Mouse (Mus musculus) heart, postnatal 4 days (tissue): ENCODE results near the gene Smad3. TPM values are rescaled to one million over a fixed set of nuclear protein-coding genes. Genes with fewer than 3 reads are reported as not detected.

Source experiments
- DNase-seq: peaks from one replicate; pipeline ENCODE4 v3.0.0; 2021
- total RNA-seq, 2 experiments: library from RNA; stranded (reverse); gene quantifications; 2 replicates each; pipeline ENCODE4 v1.2.3; 2021

Smad3 gene
- total RNA-seq, 2 experiments from 2014 or later: 20.7 to 20.9 TPM

DNA sequence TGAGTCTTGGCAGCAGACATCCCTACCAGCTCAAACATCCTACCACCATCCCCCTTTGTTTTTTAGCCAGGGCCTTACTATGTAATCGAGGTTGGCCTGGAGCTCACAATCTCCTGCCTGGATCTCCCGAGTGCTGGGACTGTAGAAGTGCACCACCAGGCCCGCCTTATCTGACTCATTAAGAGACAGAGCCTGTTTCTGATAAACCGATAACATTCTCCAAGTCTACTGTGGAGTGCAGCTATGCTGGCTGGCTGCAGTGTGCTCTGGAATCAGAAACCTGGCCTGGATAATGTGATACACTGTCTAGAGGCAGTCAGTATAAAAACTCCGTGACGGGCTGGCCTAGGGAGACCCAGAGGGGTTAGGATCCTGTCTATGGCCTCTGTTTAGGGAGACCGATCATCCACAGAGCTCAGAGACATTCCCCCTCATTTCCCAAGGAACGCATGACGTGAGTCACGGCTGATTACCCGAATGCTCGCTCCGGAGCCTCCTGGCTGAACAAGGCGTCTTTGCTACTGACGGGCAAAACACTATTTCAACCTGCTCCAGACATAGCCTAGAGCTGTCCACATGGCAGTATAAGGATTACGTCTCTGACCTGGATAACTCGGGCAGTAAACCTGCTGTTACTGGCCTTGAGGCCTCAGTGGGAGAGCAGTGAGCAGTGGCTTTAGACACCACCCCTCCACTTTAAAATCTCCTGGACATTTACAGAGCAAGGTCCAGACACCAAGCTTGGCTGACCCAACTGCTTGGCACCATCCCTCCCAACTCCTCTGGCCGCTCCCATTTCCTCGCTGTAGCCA, 11.8 kb downstream of the Smad3 start:
- no peak for DNase-seq

DNA sequence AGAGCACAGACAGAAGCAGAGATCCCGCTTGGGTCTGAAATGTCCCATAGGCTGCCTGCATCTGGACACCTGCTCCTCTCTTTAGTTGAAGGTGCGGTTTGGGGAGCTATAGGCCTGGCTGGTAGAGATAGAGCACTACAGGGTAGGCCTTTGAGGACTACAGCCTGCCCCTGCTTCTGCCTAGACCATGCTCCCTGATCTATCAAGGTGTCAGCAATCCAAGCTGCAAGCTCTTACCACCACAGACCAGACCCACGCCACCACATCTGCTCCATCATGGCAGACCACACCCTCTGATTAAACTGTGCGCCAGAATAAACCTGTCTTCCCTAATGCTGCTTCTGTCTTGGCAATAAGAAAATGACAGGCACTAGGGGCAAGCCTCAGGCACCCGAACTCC, 13.2 kb downstream of the Smad3 start:
- no peak for DNase-seq

DNA sequence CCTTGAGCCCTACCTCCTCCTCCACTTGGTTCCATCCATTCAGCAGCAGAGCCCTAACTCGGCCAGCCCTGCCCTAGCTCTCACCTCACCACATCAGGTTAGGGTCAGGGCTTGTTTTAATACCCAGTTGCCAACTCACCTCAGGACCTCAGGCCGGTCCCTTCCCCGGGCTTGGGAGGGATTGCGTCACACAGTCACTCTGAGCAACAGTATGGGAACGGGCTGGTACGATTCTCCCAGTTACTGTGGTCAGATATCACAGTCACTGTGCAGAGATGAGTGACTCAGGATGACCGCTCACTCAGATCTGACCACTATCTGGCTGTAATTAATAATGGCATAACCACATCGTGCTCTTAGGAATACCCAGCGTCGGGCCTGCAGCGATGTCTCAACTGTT, 14.0 kb downstream of the Smad3 start:
- DNase-seq: no peak

DNA sequence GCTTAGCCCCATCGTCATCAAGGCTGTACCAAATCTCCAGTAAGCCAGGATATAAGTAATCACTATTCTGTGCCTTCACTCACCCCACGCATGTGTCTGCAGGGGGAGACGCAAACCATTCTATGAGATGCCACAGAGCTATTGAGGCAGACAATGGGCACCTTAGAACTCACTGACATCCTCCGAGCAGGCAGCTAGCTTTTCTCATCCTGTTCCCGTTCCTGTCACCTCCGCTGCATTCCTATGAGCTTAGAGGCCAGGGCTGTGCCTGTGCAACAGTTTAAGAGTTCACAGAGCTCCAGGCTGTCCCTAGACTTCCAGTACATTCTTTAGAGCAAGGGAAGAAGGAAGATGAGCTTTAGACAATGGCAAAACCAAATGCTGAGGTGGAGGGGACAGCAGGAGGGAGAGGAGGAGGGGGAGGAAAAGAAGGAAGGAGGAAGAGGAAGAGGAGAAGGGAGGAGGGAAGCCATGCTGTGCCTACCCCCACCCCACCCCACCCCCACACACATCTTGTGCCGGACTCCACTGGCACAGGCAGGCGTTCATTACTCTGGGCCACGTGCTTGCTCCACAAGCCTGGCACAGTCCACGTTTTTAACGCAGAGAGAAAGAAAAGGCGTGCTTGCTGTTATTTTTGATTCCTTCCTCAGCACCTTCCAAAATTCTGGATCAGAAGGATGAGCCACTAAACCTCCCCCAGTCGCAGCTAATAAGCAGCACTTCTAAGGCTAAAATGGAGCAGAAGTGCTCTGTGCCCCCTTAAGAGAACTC, 14.7 kb downstream of the Smad3 start:
- no peak for DNase-seq

DNA sequence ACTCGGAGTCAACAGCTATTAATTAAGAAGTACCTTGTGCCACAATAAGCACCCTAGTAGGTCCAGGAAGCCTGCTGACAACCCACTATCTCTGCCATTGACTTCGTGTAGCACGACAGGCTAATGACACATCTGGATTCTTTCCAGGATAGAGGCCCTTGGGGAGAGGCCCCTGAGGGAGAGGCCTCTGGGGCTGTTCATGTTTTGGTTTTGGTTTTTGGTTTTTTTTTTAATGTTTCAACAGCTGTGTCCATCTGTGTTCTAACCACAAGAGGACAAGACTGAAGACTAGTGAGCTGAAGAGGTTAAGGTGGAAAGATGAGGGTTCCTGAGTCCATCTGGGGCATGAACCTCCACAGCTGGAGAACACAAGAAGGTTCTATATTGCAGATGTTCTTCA, 15.5 kb downstream of the Smad3 start:
- DNase-seq: peak; percentile 53

DNA sequence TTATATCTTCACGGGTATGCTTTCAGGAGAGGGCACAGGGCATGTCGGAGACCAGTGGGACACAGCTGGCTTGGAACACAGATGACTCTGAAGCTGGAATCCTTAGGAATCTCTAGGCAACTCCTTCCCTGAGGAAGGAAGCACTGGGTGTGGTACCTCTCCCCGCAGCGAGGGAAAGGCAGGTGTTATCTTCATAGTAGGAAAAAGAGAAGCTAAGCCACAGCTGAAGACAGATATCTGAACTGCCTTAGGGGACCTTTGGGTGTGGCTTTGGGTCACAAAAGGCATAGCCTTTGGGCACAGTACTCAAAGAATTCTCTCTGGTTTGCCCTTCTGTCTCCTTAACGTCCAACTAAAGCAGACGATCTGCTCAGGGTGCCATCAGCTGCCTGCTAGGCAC, 16.0 kb downstream of the Smad3 start:
- DNase-seq: no peak

DNA sequence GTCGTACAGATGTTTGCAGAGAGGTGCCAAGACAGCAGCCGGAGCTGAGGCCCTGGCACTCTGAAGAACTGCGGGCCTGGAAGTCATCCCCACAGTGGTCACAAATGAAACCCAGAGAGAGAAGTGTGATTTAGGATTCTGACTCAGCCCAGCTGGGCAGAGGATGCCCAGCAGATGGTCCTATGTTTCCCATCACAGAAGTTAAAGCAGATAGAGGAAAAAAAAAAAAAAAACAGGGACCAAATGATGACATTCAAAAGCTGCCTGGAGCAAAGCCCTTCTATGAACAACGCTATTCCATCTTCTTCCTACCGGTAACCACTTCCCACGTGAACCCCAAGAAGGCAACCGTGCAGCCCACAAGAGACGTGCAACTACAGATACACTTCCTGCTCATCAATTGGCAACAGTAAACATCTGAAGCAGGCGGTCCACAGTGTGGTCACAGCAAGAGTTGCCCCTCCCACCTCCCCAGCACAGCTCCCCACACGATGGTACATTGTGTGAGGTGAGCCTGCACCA, 17.4 kb downstream of the Smad3 start:
- no peak for DNase-seq

DNA sequence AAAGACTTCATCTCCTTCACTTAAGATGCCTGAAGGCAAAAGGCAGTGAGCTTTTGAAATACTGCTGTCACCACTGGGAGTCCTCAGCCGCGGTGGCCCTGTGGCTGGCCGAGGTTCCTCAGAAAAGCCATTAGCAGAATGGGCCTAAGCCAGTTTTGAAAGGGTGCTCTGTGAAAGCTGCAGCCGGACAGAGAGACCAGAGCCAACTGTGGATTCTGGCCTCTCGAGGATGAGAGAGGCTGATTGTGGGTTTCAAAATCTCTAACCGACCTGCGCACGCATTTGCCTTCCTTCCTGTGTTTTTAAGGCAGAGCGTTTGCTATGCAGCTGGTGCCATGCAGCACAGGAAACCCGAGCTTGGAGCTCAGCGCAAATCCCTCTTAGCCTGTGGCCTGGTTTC, 19.0 kb downstream of the Smad3 start:
- DNase-seq: no peak

DNA sequence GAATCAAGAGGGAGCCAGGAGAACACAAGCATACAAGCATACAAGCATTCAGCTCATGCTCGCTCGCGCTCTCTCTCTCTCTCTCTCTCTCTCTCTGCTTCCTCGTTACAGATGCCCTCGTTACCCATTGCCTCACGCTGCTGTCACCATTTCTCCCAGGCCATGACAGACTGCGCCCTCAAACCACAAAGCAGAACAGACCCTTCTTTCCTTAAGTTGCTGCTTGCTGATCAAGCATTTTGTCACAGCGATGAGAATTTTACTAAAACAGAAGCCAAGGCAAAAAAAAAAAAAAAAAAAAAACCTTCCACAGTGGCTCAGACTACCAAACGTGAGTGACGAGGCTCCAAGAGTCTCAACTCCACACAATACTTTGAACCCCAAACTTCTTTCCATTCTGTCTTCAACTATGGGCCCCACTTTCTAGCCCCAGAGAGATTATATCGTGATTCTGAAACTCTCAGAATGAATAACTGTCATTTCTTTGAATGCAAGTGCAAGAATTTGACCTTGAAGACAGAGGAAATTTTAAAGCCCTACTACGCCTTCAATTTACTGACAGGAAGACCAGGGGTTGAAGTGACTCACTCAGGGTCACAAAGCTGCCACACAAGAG, 19.6 kb downstream of the Smad3 start:
- DNase-seq: no peak

DNA sequence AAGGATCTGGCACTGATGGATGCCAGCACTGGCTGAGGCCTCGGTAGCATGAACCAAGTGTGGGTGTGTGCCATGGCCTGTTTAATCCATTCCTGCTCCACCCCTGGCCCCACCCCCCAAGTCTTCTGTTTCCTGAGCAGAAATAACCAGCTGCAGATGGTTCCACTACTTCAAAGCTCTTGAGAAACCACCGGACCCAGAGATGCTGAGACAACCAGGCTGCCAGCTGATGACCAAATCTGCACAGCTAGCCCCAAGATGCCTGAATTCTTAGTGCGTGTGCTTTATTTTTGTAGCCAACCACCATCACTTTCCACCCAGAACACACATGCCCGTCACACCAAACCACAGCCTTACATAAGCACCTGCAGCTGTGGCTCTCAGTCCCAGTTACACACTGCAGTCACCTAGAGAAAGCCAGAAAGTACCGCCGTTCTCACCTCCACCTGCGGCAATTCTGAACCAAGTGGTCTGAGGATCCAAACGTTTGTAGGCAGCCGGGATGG, 20.3 kb downstream of the Smad3 start:
- DNase-seq: no peak

DNA sequence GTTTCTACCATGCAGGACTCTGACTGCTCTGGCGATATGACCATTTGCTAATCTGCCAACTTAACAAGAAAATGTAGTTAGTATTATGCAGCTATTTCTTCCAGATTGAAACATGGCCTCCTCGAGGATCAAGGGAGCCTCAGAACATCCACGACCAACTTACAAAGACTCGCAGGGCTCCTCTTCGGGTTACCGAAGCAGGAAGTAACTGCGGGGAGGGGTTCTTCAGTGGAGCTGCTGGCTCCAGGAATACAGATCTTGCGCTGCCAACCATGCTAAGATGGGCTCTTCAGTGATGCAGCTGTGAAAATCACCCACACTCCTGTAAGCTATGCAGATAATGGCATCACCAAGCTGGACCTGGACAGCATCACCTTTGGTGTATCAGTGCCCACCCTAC, 23.5 kb downstream of the Smad3 start:
- no peak for DNase-seq

DNA sequence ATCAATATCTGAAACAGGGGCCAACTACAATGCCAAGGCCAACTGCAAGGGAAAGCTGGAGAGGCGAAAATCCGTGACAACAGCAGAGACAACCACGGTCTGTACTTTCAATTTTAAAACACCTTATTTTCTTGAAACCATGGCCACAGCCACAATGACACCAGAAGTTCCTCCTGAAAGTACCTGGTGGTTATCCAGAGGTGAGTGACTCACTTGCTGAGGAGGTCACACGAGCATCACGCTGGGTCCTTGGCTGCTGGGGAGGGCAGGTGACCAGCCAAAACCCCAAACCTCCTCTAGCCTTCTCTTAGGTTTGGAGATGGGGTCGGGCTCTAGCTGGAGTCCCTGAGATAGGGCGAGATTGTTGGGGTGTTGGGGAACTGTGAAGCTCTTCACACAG, 25.1 kb downstream of the Smad3 start:
- DNase-seq: no peak

DNA sequence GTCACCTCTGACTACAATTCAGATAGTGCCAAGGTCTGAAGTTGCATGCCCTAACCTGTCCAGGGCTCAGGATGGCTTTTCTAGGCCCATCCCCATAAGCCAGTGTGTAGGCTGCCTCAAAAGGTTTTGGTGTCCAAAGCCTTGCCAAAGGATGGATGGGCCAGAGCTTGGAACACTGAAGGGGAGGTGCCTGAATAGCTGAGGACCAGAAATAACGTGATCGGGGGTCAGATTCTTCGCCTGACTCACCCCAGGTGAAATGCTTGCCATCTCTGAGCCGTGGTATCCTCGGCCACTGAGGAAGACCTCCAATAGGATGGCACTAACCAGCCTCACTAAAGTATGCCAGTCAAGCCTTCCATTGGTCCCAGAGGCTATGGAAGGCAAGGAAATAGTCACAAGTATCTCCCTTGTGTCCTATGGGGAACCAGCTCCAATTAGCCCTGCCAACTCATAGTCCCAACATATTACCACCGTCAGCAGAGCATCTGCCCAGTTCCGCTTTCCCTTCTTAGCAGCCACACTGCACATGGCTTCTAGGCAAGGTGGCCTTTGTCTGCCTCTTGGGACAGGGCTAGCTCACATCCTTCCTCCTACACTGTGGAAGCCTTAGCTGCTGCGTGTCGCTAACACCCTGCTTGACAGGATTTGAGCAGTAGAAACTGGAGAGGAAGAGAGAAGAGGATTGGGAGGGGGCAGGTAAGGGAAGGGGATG, 26.5 kb downstream of the Smad3 start:
- DNase-seq: no peak

DNA sequence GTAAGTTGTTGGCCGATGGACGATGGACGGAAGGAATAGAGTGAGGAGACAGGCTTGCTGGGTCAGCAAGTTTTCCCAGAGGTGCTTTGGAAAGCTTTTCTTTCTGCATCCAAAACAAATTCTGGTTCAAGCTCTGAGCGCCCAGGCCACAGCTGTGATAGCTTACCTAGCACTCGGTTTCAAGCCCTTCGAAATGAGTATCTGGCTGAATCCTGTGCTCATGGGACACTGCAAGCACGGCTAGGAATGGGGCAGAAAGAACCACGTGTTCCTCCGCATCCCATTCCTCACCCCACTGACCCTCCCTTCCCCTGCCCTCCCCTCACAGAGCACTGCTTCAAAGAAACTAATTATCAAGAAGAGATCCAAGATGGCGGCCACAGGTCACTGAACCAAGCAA, 28.8 kb downstream of the Smad3 start:
- no peak for DNase-seq

DNA sequence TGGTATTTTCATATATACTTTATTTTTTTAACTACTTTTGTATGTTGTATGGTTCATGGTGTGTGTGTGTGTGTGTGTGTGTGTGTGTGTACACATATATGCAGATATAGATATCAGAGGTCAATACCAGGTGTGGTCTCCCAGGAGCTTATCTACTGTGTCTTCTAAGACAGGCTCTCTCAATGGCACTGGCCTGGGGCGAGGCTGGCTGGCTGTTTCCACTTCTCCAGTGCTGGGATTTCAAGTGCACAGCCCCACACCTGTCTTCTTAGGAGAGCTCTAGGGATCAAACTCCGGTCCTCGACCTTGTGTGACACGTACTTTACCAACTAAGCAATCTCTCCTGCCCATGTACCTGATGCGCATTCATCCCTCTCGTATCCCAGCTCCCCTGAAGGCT, 30.7 kb downstream of the Smad3 start:
- DNase-seq: no peak

DNA sequence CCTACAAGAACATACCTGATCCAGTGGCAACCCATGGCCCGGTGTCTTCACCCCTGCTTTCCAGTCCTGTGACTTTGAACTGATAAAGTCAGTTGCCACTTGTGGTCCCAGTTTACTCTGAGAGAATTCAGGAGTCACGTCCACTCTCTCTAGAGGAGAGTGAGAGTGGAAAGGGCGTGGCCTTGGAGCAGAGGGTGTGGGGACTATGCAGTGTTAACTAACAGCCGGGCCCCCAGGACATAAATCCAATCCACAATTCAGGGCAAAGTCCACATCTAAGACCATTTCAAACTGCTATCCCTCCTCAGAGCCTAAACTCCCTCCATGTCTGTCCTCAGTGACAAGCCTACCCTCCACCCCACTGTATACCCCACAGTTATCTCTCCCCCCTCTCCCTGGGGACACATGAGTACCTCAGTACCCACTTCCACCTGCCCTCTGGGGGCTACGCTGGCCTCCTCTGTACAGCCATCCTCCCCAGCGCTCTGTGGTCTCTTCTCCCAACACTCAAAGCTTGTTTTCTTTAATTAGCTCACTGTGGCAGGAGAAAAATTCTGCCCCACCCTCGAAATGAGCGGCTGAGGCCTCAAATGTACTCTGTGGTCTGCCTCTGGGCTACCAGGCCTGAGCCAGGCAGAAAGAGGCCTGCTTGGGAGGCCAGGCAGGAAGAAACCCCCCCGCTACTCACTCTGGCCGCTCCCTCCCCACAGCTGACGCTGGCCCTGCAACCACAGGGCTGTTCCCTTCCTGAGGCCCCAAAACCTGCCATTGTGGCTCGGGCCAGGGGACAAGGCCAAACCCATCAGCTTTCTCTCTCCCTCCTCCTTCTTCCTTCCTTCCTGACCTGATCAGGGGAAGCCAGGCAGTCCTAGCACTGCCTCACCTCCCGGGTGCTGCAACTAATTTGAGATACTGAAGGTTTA, 31.4 kb downstream of the Smad3 start:
- DNase-seq: peak; percentile 60

DNA sequence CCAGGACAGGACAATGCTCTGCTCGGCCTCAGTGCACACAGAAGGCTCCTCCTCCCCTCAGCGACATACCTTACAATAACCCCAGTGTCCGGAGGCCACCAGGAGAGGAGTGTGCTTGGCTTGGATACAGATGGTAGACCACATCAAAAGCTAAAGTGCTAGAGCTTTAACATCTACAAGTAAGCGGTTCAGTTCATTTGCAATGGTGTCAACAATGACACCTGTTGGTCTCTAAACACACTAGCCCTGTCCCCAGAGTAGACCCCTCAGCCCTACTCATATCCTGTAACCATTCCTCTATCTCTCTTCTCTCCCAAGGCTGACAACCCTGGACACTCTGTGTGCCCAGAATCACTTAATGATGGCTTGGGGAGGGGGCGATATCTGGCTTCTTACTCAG, 33.0 kb downstream of the Smad3 start:
- DNase-seq: no peak

DNA sequence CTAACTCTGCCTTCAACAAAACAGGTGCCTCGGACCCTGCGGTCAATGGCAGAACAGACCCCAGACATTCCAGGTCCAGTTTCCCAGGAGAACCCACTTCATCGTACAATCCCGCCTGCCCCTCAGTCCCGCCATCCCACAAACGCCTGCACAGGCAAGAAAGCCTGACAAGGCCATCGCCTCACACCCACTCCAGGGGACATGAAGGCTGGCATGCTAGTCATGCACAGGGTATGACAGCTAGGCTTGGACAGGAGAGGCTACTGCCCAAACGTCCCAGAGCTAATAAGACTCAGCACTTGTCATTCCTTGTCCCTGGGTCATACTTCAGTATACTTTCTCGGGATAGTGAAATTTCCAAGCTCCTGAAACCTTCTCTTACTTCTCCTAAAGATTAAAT, 34.9 kb downstream of the Smad3 start:
- peak; percentile 66 for DNase-seq

DNA sequence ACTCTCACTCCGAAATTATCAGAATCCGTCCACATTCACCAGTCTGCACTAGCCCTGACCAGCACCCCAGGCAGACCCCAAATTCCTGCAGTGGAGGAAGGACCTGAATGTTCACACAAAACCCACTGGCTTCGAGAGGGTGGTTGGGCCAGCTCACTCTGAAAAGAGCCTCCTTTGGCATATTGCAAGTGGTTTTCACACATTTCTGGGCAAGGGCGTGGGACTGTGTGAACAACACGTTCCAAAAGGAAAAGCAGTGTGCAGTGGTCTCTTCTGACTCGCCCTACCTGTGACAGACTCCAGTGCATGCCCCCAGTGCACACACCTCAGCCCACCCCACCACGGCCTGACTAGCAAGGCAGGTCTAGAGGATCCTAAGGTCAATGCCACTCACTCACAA, 35.4 kb downstream of the Smad3 start:
- no peak for DNase-seq

DNA sequence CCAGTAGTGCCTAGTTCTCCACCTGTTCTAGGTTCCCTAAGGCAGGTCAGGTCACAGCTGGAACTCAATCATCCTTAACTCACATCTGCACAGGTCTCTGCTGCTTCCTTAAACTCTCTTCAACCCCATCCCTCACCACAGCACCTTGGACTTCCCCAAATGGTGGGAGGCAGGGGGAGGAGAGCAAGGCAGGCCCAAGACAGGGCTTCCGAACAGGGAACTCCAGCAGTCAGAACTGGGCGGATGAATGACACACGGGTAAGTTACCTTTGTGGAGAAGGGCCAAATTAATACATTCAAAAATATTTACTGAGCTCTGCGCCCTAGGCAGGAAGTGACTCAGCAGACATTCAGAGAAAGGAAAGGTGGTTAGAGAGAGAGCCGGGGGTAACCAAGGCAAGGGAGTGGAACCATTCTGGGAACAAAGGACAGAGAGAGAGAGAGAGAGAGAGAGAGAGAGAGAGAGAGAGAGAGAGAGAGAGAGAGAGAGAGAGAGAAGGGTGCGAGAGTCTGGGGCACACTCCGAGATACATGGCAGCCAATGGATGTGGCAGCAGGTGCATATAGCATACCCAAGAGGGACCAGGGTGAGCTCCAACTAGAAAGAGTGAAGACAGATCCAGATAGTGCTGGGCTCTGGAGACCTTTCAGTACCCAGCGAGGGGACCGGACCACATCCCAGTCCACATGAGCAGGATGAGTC, 36.1 kb downstream of the Smad3 start:
- DNase-seq: no peak

DNA sequence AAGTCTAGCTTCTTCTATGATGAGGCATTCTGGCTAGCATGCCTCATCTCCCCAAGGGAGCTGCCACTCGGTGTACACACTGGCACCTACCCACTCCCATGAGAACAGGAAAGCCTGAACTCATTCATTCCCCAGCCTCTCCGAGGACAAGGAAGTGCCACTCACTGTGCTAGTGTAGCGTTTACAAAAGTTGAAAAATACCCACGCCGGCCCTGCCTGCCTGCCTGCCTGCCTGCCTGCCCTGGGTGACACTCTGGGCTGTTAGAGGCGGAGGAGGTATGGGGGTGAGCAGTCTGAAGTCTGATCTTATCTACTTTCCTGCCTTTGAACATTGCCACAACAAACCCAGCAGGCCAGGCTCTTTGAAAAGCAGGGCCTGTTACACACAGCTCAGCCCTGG, 37.1 kb downstream of the Smad3 start:
- no peak for DNase-seq
